Mouse (Mus musculus): ENCODE results near the gene 4930432K21Rik. TPM values are rescaled to one million over a fixed set of nuclear protein-coding genes. Genes with fewer than 3 reads are reported as not detected.

4930432K21Rik gene
- polyA plus RNA-seq, 1 experiment from 2014 or later: 0.61 TPM

DNA sequence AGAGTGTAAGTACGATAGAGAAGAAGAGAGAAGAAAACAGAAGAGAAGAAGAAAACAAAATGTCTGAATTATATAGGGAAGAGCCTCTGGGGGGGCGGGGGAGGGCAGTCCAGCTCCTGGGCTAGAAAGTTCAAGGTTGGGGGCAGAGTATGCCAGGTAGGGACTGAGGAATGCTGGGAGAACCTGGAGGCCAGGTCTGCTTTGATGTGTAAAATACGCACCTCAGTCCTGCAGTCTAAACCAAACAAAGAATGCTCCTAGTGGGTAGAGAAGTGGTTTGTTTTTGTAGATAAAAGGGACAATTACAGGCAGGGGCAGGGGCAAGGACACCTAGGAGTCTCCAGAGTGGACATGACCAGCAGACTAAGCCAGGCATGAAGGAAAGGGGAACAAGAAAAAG, 29.6 kb downstream of the 4930432K21Rik start:
- no peaks in the 10 kb centered on the region for H3K9me3 ChIP-seq (ENCODE audit: control insufficient read depth, low read length)
- H3K4me1 ChIP-seq (ENCODE audit: control insufficient read depth, insufficient read depth, low read length): peaks cover 22% of the 10 kb centered on the region
- no peak overlapping the region for H3K9ac ChIP-seq (ENCODE audit: low read depth, low read length)
- H3K27me3 ChIP-seq (replicated peaks; ENCODE audit: control insufficient read depth, insufficient read depth, low read length): no peaks in the 10 kb centered on the region
- no peak overlapping the region for H3K4me2 ChIP-seq (ENCODE audit: low read depth, low read length)
- no peak overlapping the region for H3K4me3 ChIP-seq (ENCODE audit: low read length)
- WGBS: 81% methylated on average over 3 of the region's 3 CpGs
- peaks cover 5% of the 10 kb centered on the region; the same call in 1 of the 2 replicates for H3K36me3 ChIP-seq (ENCODE audit: control insufficient read depth, insufficient read depth, low read length)
- no peak overlapping the region for H3K27ac ChIP-seq (ENCODE audit: low read length)
- ATAC-seq: no peak

- no peak overlapping the region for H3K4me2 ChIP-seq (ENCODE audit: low read depth, low read length)
- no peak overlapping the region for H3K27ac ChIP-seq (ENCODE audit: low read length)
- H3K9ac ChIP-seq (ENCODE audit: low read depth, low read length): no peak overlapping the region
- H3K27me3 ChIP-seq (replicated peaks; ENCODE audit: control insufficient read depth, insufficient read depth, low read length): no peaks in the 10 kb centered on the region
- no peaks in the 10 kb centered on the region for H3K9me3 ChIP-seq (ENCODE audit: control insufficient read depth, low read length)
- 83% methylated on average over 8 of the region's 8 CpGs for WGBS
- no peak for ATAC-seq
- H3K36me3 ChIP-seq (ENCODE audit: control insufficient read depth, insufficient read depth, low read length): no peaks in the 10 kb centered on the region
- no peak overlapping the region for H3K4me3 ChIP-seq (ENCODE audit: low read length)
- peaks cover 29% of the 10 kb centered on the region for H3K4me1 ChIP-seq (ENCODE audit: control insufficient read depth, insufficient read depth, low read length)
Measured at GRCm38 (mm10) chr8:84178592-84178991, 30.8 kb downstream of the 4930432K21Rik start.

GRCm38 (mm10) chr8:84179946-84180345, 32.1 kb downstream of the 4930432K21Rik start:
- H3K4me3 ChIP-seq (ENCODE audit: low read length): peak overlapping the region; percentile 36
- peaks cover 33% of the 10 kb centered on the region for H3K4me1 ChIP-seq (ENCODE audit: control insufficient read depth, insufficient read depth, low read length)
- H3K36me3 ChIP-seq (ENCODE audit: control insufficient read depth, insufficient read depth, low read length): no peaks in the 10 kb centered on the region
- 22% methylated on average over 4 of the region's 4 CpGs for whole genome bisulfite sequencing
- peak overlapping the region; percentile 59 for H3K4me2 ChIP-seq (ENCODE audit: low read depth, low read length)
- no peak for ATAC-seq
- H3K27me3 ChIP-seq (replicated peaks; ENCODE audit: control insufficient read depth, insufficient read depth, low read length): no peaks in the 10 kb centered on the region
- peak overlapping the region; percentile 64 for H3K9ac ChIP-seq (ENCODE audit: low read depth, low read length)
- peak overlapping the region; percentile 27 for H3K27ac ChIP-seq (ENCODE audit: low read length)
- H3K9me3 ChIP-seq (ENCODE audit: control insufficient read depth, low read length): no peaks in the 10 kb centered on the region

GRCm38 (mm10) chr8:84180530-84181190, 32.8 kb downstream of the 4930432K21Rik start:
- Histone ChIP-seq H3K4me2 (ENCODE audit: low read depth, low read length) (peak overlapping the region; percentile 59), H3K9ac (ENCODE audit: low read depth, low read length) (peak overlapping the region; percentile 64), H3K36me3 (ENCODE audit: control insufficient read depth, insufficient read depth, low read length) (no peaks in the 10 kb centered on the region), H3K27me3 (replicated peaks; ENCODE audit: control insufficient read depth, insufficient read depth, low read length) (no peaks in the 10 kb centered on the region), H3K4me1 (ENCODE audit: control insufficient read depth, insufficient read depth, low read length) (peaks cover 33% of the 10 kb centered on the region), H3K27ac (ENCODE audit: low read length) (peak overlapping the region; percentile 45), H3K4me3 (ENCODE audit: low read length) (peak overlapping the region; percentile 36), H3K9me3 (ENCODE audit: control insufficient read depth, low read length) (no peaks in the 10 kb centered on the region)
- WGBS: 5% methylated on average over 16 of the region's 16 CpGs
- peak; percentile 70 for ATAC-seq

DNA sequence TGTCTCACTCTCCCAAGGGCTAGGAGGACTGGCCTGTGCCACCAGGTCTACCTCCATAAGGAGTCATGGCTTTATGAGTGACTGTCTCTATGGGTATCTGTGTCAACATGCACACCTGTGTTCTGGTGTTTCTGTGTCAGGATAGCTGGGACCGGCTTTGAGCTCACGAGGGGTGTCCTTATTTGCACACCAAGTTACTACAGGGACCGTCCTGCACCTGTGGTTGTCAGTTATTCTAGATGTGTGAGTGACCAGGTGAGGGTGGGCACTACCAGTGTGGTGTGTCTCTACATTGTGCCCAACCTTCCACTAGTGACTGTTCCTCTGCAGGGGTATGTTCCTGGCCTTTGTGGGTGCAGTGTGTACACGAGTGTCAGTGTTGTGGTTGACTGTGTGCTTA, 35.0 kb downstream of the 4930432K21Rik start:
- 33% methylated on average over 4 of the region's 4 CpGs for WGBS
- Histone ChIP-seq H3K9ac (ENCODE audit: low read depth, low read length) (peak overlapping the region; percentile 93), H3K4me2 (ENCODE audit: low read depth, low read length) (peak overlapping the region; percentile 94), H3K4me3 (ENCODE audit: low read length) (peak overlapping the region; percentile 76), H3K4me1 (ENCODE audit: control insufficient read depth, insufficient read depth, low read length) (peaks cover 30% of the 10 kb centered on the region), H3K27me3 (replicated peaks; ENCODE audit: control insufficient read depth, insufficient read depth, low read length) (no peaks in the 10 kb centered on the region), H3K9me3 (ENCODE audit: control insufficient read depth, low read length) (no peaks in the 10 kb centered on the region), H3K27ac (ENCODE audit: low read length) (peak overlapping the region; percentile 81; the same call in 1 of the 2 replicates), H3K36me3 (ENCODE audit: control insufficient read depth, insufficient read depth, low read length) (no peaks in the 10 kb centered on the region)
- no peak for ATAC-seq

DNA sequence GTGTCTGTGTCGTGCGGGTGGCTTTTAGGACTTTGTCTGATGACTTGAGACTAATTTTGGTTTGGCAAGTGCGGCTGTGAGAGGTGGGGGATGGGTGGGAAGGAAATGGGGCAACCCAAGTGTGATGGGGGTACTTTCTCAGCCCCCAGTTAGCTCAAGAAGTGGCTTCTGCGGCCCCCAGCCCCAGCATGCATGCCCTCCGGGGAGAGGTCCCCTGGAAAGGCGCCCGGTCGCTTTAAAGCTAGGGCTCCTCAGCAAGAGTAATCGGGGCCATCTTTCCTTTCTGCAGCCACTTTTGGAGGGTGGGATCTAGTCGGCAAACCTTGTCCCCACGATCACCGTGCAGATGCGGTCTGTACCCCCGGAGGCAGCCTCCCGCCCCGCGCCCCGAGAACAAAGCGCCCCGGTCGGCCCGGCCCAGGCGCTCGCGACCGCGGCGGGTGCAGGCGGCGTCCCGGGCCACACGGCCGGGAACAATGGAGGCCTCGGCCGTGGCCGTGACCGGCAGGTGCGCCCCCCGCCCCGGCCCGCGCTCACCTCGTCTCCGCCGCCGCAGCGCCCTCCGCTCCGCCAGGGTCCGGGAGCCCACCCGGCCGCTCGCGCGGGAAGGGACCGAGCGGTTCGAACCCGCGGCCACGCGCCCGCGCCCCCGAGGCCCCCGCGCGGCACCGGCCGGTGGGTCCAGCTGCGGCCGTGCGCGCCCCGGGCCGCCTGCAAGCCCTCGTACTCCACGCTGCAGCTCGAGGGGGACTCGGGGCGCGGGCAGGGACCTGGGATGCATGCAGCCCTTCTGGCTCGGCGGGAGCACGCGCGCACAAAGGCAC, 35.6 kb downstream of the 4930432K21Rik start:
- peaks cover 30% of the 10 kb centered on the region for H3K4me1 ChIP-seq (ENCODE audit: control insufficient read depth, insufficient read depth, low read length)
- no peaks in the 10 kb centered on the region for H3K36me3 ChIP-seq (ENCODE audit: control insufficient read depth, insufficient read depth, low read length)
- peak overlapping the region; percentile 81 for H3K27ac ChIP-seq (ENCODE audit: low read length)
- H3K9me3 ChIP-seq (ENCODE audit: control insufficient read depth, low read length): no peaks in the 10 kb centered on the region
- WGBS: under 1% methylated on average over 65 of the region's 87 CpGs
- peak overlapping the region; percentile 94 for H3K4me2 ChIP-seq (ENCODE audit: low read depth, low read length)
- ATAC-seq: peak; percentile 30
- no peaks in the 10 kb centered on the region for H3K27me3 ChIP-seq (replicated peaks; ENCODE audit: control insufficient read depth, insufficient read depth, low read length)
- peak overlapping the region; percentile 93 for H3K9ac ChIP-seq (ENCODE audit: low read depth, low read length)
- peak overlapping the region; percentile 76 for H3K4me3 ChIP-seq (ENCODE audit: low read length)

GRCm38 (mm10) chr8:84184085-84185043, 36.5 kb downstream of the 4930432K21Rik start:
- peak overlapping the region; percentile 93 for H3K9ac ChIP-seq (ENCODE audit: low read depth, low read length)
- H3K4me3 ChIP-seq (ENCODE audit: low read length): peak overlapping the region; percentile 76
- H3K36me3 ChIP-seq (ENCODE audit: control insufficient read depth, insufficient read depth, low read length): no peaks in the 10 kb centered on the region
- H3K4me1 ChIP-seq (ENCODE audit: control insufficient read depth, insufficient read depth, low read length): peaks cover 34% of the 10 kb centered on the region
- H3K9me3 ChIP-seq (ENCODE audit: control insufficient read depth, low read length): no peaks in the 10 kb centered on the region
- peak overlapping the region; percentile 81 for H3K27ac ChIP-seq (ENCODE audit: low read length)
- H3K27me3 ChIP-seq (replicated peaks; ENCODE audit: control insufficient read depth, insufficient read depth, low read length): no peaks in the 10 kb centered on the region
- 16% methylated on average over 21 of the region's 21 CpGs for WGBS
- peak overlapping the region; percentile 94 for H3K4me2 ChIP-seq (ENCODE audit: low read depth, low read length)
- no peak for ATAC-seq

DNA sequence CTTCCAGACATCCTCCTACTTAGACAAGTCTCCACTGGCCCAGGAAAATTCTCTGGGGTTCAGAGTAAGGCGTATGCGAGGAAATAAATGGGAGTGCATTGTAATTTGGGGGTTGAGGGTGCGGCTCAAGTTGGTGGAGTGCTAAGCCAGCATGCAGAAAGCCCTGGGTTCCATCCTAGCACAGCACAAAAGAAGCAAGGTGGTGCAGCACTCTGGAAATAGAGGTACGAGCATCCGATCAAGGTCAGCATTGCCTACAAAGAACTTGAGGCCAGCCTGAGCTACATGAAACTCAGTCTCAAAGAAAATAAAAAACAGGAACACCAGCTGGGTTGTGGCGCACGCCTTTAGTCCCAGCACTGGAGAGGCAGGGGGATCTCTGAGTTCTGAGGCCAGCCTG, 37.3 kb downstream of the 4930432K21Rik start, which contains the start of gene Nanos3:
Gene Nanos3 (minus strand): TSS at position 101 of the 400 bp plus-strand sequence.
- Histone ChIP-seq H3K36me3 (ENCODE audit: control insufficient read depth, insufficient read depth, low read length) (no peaks in the 10 kb centered on the region), H3K9me3 (ENCODE audit: control insufficient read depth, low read length) (no peaks in the 10 kb centered on the region), H3K4me3 (ENCODE audit: low read length) (peak within 1 kb of the TSS; percentile 76), H3K4me2 (ENCODE audit: low read depth, low read length) (peak within 1 kb of the TSS; percentile 94), H3K27me3 (replicated peaks; ENCODE audit: control insufficient read depth, insufficient read depth, low read length) (no peaks in the 10 kb centered on the region), H3K9ac (ENCODE audit: low read depth, low read length) (peak within 1 kb of the TSS; percentile 93), H3K4me1 (ENCODE audit: control insufficient read depth, insufficient read depth, low read length) (peaks cover 29% of the 10 kb centered on the region), H3K27ac (ENCODE audit: low read length) (0 out of 2 replicates have a peak within 1 kb of the TSS, but pooled peaks have one; percentile 81)
- WGBS: 96% methylated on average over 7 of the region's 7 CpGs
- no peak for ATAC-seq

All from intestine, embryonic 16.5 days (tissue).